Mouse (Mus musculus) ES-Bruce4 (cell line): Measurements from ENCODE around the gene Mpnd.

Experiments used
- CTCF ChIP-seq: IDR thresholded peaks from one replicate; pipeline ENCODE4 v1.8.1; 2011; ENCODE audit warnings: low read depth, low read length
- POLR2A ChIP-seq: IDR thresholded peaks from one replicate; pipeline ENCODE4 v1.8.1; 2011; ENCODE audit warnings: low read length; ENCODE audit not compliant: insufficient read depth

DNA sequence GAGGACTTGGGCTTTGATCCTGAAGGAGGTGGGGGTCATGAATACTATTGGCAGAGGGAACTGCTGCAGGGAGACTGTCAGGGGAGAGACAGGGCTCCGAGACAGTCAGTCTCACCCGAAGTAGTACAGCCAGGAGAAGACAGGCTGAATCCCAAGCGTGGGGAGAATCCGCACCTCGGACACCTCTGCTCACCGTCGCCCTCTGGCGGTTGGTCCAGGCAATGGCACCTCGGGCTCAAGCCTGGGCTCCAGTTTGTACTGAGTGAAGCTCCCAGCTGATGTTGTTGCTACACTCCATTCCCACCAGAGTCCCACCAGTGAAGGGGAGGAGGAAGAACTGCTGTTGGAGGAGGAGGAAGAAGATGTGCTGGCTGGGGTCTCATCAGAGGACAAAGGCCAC, 5.2 kb downstream of the Mpnd start:
- TF ChIP-seq POLR2A (no peak), CTCF (peak; percentile 95)
